ENCODE assay signal across 8 mouse cellular contexts in genomic region chr9:108808163-108808665, GRCm38 (mm10). TPM values are rescaled to one million over a fixed set of nuclear protein-coding genes. Genes with fewer than 3 reads are reported as not detected.
DNase-seq lines count a peak whose midpoint lies in the region; ATAC-seq and TF ChIP-seq lines count a peak whose summit lies in the region.

Gene Nckipsd, plus strand, starts transcription at chr9:108808368.

- H3K4me2 ChIP-seq in forebrain, embryonic 14.5 days (ENCODE audit: low read length), result peak within 1 kb of the TSS; percentile 95
- H3K4me2 ChIP-seq in liver, embryonic 15.5 days, result peak within 1 kb of the TSS; percentile 97
- peak within 1 kb of the TSS; percentile 94 for H3K4me2 ChIP-seq in neural tube, embryonic 11.5 days (ENCODE audit: low read depth)
- peak within 1 kb of the TSS; percentile 93 for H3K4me2 ChIP-seq in stomach, embryonic 16.5 days (ENCODE audit: low read depth, low read length)

- peak; percentile 65 for TF ChIP-seq CTCF in ES-Bruce4 (IDR thresholded peaks at IDR 0.05; ENCODE audit: low read depth, low read length)

- peak within 1 kb of the TSS; percentile 60 for H3K9ac ChIP-seq in ES-Bruce4 (ENCODE audit: low read depth, poor library complexity, severe bottlenecking)
- peak within 1 kb of the TSS; percentile 91 for H3K9ac ChIP-seq in forebrain, embryonic 14.5 days (ENCODE audit: low read length)
- peak within 1 kb of the TSS; percentile 80 for H3K9ac ChIP-seq in liver, embryonic 15.5 days
- peak within 1 kb of the TSS; percentile 81 for H3K9ac ChIP-seq in neural tube, embryonic 11.5 days (ENCODE audit: low read length)
- peak within 1 kb of the TSS; percentile 88 for H3K9ac ChIP-seq in stomach, embryonic 16.5 days (ENCODE audit: low read length)

- peaks cover 3% of the 10 kb centered on the region; the same call in 1 of the 2 replicates for H3K36me3 ChIP-seq in ES-Bruce4 (ENCODE audit: control insufficient read depth, insufficient read depth, low read length, poor library complexity, severe bottlenecking)
- peaks cover 57% of the 10 kb centered on the region for H3K36me3 ChIP-seq in forebrain, embryonic 14.5 days (ENCODE audit: control insufficient read depth, insufficient read depth, low read length)
- peaks cover 58% of the 10 kb centered on the region for H3K36me3 ChIP-seq in liver, embryonic 15.5 days (replicated peaks)
- peaks cover 23% of the 10 kb centered on the region for H3K36me3 ChIP-seq in neural tube, embryonic 11.5 days (ENCODE audit: control insufficient read depth, insufficient read depth, low read length)
- H3K36me3 ChIP-seq in stomach, embryonic 16.5 days (ENCODE audit: control insufficient read depth, insufficient read depth, low read length), result 0 out of 2 replicates have a peak, but pooled peaks cover 4% of the 10 kb centered on the region

- H3K4me3 ChIP-seq in ES-Bruce4 (ENCODE audit: low read depth, low read length), result peak within 1 kb of the TSS; percentile 82
- H3K4me3 ChIP-seq in forebrain, embryonic 14.5 days (ENCODE audit: low read depth, low read length), result peak within 1 kb of the TSS; percentile 72
- H3K4me3 ChIP-seq in liver, embryonic 15.5 days (replicated peaks), result peak within 1 kb of the TSS; percentile 72
- H3K4me3 ChIP-seq in neural tube, embryonic 11.5 days (ENCODE audit: low read depth, low read length), result peak within 1 kb of the TSS; percentile 65
- H3K4me3 ChIP-seq in stomach, embryonic 16.5 days (replicated peaks; ENCODE audit: low read length), result peak within 1 kb of the TSS; percentile 83

- DNase-seq in cerebellum, adult 11 months, result peak; percentile 95
- peak; percentile 95 for DNase-seq in forebrain, embryonic 14.5 days (ENCODE audit: low spot score)
- peak; percentile 97 to 98 for DNase-seq in heart, postnatal 10 days
- DNase-seq in kidney, postnatal 4 days, result peak; percentile 98
- peak; percentile 98 for DNase-seq in neural tube, embryonic 11.5 days (ENCODE audit: low spot score)

- TF ChIP-seq EP300 in ES-Bruce4 (IDR thresholded peaks at IDR 0.05; ENCODE audit: insufficient read depth, low read depth, low read length), result 0 out of 2 replicates have a peak, but pooled peaks have one; percentile 27

- TF ChIP-seq POLR2A in ES-Bruce4 (IDR thresholded peaks at IDR 0.05; ENCODE audit: insufficient read depth, low read length), result peak; percentile 26

- no peaks in the 10 kb centered on the region for H3K9me3 ChIP-seq in ES-Bruce4 (replicated peaks; ENCODE audit: control insufficient read depth, insufficient read depth, low read length, poor library complexity, severe bottlenecking)
- no peaks in the 10 kb centered on the region for H3K9me3 ChIP-seq in forebrain, embryonic 14.5 days (replicated peaks; ENCODE audit: control insufficient read depth, low read length)
- no peaks in the 10 kb centered on the region for H3K9me3 ChIP-seq in liver, embryonic 15.5 days (replicated peaks)
- no peaks in the 10 kb centered on the region for H3K9me3 ChIP-seq in neural tube, embryonic 11.5 days (ENCODE audit: control insufficient read depth, low read length)
- no peaks in the 10 kb centered on the region for H3K9me3 ChIP-seq in stomach, embryonic 16.5 days (replicated peaks; ENCODE audit: control insufficient read depth, low read length)

- no peak within 1 kb of the TSS for H3K27ac ChIP-seq in ES-Bruce4 (ENCODE audit: insufficient read depth, low read length)
- peak within 1 kb of the TSS; percentile 5; the same call in 1 of the 2 replicates for H3K27ac ChIP-seq in forebrain, embryonic 14.5 days (ENCODE audit: low read depth, low read length)
- H3K27ac ChIP-seq in liver, embryonic 15.5 days (replicated peaks), result peak within 1 kb of the TSS; percentile 89
- no peak within 1 kb of the TSS for H3K27ac ChIP-seq in neural tube, embryonic 11.5 days (ENCODE audit: low read depth, low read length)
- peak within 1 kb of the TSS; percentile 8; the same call in 1 of the 2 replicates for H3K27ac ChIP-seq in stomach, embryonic 16.5 days (ENCODE audit: low read length)

- H3K4me1 ChIP-seq in ES-Bruce4 (ENCODE audit: control insufficient read depth, insufficient read depth, low read length), result peaks cover 2% of the 10 kb centered on the region
- H3K4me1 ChIP-seq in forebrain, embryonic 14.5 days (ENCODE audit: control insufficient read depth, insufficient read depth, low read length), result peaks cover 6% of the 10 kb centered on the region
- H3K4me1 ChIP-seq in liver, embryonic 15.5 days (replicated peaks), result peaks cover 62% of the 10 kb centered on the region
- H3K4me1 ChIP-seq in neural tube, embryonic 11.5 days (ENCODE audit: control insufficient read depth, insufficient read depth, low read length), result peaks cover 4% of the 10 kb centered on the region
- peaks cover 15% of the 10 kb centered on the region for H3K4me1 ChIP-seq in stomach, embryonic 16.5 days (ENCODE audit: control insufficient read depth, insufficient read depth, low read length)

- H3K27me3 ChIP-seq in ES-Bruce4 (ENCODE audit: control insufficient read depth, insufficient read depth, low read length, poor library complexity, severe bottlenecking), result no peaks in the 10 kb centered on the region
- H3K27me3 ChIP-seq in forebrain, embryonic 14.5 days (replicated peaks; ENCODE audit: control insufficient read depth, insufficient read depth, low read length), result no peaks in the 10 kb centered on the region
- H3K27me3 ChIP-seq in liver, embryonic 15.5 days, result no peaks in the 10 kb centered on the region; the same call in 1 of the 2 replicates
- H3K27me3 ChIP-seq in neural tube, embryonic 11.5 days (ENCODE audit: control insufficient read depth, insufficient read depth, low read length), result no peaks in the 10 kb centered on the region
- H3K27me3 ChIP-seq in stomach, embryonic 16.5 days (ENCODE audit: control insufficient read depth, insufficient read depth, low read length), result no peaks in the 10 kb centered on the region

- under 1% methylated on average over 53 of the region's 62 CpGs for WGBS in forebrain, embryonic 14.5 days
- WGBS in liver, embryonic 15.5 days (ENCODE audit: insufficient replicate concordance), result under 1% methylated on average over 62 of the region's 62 CpGs
- under 1% methylated on average over 60 of the region's 62 CpGs for WGBS in neural tube, embryonic 11.5 days
- WGBS in stomach, embryonic 16.5 days, result under 1% methylated on average over 61 of the region's 62 CpGs

- peak; percentile 92 for ATAC-seq in forebrain, embryonic 14.5 days
- peak; percentile 85 for ATAC-seq in liver, embryonic 15.5 days (ENCODE audit: insufficient read depth)
- peak; percentile 82 for ATAC-seq in neural tube, embryonic 11.5 days (ENCODE audit: insufficient read depth, low FRiP score, low TSS enrichment)
- peak; percentile 90 for ATAC-seq in stomach, embryonic 16.5 days (ENCODE audit: insufficient read depth, low FRiP score)

- intact Hi-C loops in heart, postnatal 10 days (cut with DNase I), result loop anchor here (1.0 to 5.0 kb wide), 2 partner anchors 24 to 129 kb away; partner anchors contain the start of gene Uqcrc1

RNA-seq across cellular contexts. Expression of gene Nckipsd, which starts in this region (rescaled TPM):
- polyA plus RNA-seq in ES-Bruce4 (2011; ENCODE audit: insufficient read depth, insufficient read length, low read depth, missing spikeins), result 10.3 and 11.8 TPM in 2 replicates
- polyA plus RNA-seq in forebrain, embryonic 14.5 days (2014; fragmentation: Nextera tagmentation; extraction: Ambion mirVana), result 13.6 and 19.2 TPM in 2 replicates
- total RNA-seq in heart, postnatal 10 days (2021), result 10 to 100 TPM in 1 of 2 experiments, 1 to 10 TPM in 1; 9.0 to 11.5 TPM
- polyA plus RNA-seq in liver, embryonic 15.5 days (2015; fragmentation: Nextera tagmentation; extraction: Ambion mirVana), result 3.9 and 9.1 TPM in 2 replicates
- 14.5 and 15.5 TPM in 2 replicates for polyA plus RNA-seq in neural tube, embryonic 11.5 days (2014; fragmentation: Nextera tagmentation; extraction: Ambion mirVana)
- polyA plus RNA-seq in stomach, embryonic 16.5 days (2015; fragmentation: Nextera tagmentation; extraction: Ambion mirVana), result 13.7 and 14.2 TPM in 2 replicates

Comparison
In these comparisons a context has a peak if more than half of its experiments do, and no peak if none do; other contexts are left out.
1. H3K27ac ChIP-seq: peak in forebrain, embryonic 14.5 days (single experiment), liver, embryonic 15.5 days (single experiment) and stomach, embryonic 16.5 days (single experiment); none in ES-Bruce4 (single experiment) and neural tube, embryonic 11.5 days (single experiment).
2. Peak in every context shown above with its lines, with median percentiles within 50 percentile points of each other: H3K4me3 ChIP-seq, H3K9ac ChIP-seq, DNase-seq, ATAC-seq and H3K4me2 ChIP-seq.